Mouse (Mus musculus) fibroblast of lung, adult 2 months (primary cell): ENCODE measurements around the gene Tat.
"Not testable (repeated sequence)": the region's sequence is repeated elsewhere in the genome, so short reads cannot be mapped to it uniquely, and the experiment has no call there.

Experiments used
- DNase-seq: peaks from one replicate; pipeline ENCODE4 v3.0.0-alpha.2; 2011; ENCODE audit warnings: low read depth

The Tat gene

DNA sequence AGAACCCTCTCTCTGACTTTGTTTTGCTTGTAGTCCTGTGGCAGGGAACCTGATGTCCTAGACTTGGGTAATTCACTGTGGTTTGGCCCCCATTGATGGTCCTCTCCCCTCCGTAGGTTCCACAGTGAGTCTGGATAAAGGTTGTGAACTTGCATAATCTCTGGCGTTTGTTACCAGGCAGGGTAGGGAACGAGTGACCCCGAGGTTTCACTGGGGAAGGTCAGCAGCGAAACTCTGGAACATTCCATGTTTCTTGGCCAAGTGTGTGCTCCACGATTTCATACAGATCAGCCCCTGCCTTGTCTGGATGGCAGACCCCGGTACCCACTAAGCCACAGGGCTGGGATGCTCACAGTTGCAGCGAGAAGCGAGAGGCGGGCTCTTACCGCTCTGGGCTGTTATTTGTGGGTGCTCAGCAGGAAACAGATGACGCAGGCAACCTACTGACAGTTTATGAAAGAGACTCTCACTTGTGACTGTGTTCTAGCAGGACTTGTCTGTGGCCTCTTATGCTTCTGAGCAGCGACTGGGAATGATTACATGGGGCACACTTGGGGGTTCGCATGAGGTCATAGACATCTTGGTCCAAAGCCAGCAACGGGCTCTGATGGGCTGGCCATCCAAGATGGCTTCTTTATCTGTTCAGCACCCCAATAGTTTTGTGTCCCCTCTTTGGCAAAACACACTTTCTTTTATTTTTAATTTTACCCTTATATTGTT, 7.7 kb upstream of the Tat start:
- DNase-seq, result no peak

DNA sequence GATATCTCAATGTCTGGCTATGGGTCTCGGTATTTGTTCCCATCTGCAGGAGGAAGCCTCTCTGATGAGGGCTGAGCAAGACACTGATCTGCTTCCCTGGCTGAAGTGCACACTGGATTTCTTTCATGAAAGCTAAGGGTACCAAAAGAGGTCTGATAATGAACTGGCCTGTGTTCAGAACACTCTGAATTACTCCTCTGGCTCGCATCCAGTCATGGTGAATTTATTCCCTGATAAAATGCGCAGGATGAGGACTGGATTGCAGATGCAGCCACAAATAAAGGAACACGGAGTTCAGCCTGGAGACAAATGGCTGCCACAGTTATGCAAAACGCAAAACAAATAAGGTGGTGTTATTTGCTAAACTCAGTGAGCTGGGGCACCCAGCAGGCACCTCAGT, 6.3 kb upstream of the Tat start:
- DNase-seq, result no peak

DNA sequence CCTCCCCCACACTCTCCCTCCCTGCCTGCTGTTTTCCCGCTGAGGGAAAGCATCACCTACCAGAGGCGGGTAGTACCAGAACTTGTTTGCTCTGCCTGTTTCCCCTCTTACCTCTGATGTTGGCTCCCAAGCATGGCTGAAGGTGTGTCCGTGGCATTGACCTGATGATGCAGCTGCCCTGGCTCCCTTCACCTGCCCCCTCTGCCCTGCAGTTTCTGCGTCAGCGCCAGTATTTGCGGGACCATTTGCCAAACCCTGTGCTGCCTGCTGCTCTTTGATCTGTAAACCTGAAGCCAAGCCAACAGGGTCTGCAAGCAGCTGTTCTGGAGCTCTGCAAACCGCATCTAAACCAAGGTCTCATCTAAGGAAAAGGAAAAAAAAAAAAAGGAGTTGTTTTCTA, 3.9 kb upstream of the Tat start:
- no peak for DNase-seq

DNA sequence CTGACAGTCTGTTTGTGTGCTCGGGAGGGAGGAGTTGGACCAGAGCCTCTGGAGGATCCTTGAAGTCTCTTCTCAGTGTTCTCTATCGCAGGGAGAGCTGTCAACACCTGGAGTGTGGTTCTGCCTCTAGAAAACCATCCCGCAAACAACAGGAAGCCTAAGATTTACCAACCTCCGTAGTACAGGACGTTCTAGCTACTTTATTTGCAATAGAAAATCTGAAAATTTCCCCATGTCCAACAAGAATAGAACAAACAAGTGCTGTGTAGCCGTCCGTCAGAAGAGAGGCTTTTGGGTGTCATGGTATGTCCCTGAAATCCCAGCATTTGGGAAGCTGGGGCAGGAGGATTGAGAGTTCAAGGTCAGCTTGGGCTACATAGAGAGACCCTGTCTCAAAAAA, 2.5 kb upstream of the Tat start:
- no peak for DNase-seq

DNA sequence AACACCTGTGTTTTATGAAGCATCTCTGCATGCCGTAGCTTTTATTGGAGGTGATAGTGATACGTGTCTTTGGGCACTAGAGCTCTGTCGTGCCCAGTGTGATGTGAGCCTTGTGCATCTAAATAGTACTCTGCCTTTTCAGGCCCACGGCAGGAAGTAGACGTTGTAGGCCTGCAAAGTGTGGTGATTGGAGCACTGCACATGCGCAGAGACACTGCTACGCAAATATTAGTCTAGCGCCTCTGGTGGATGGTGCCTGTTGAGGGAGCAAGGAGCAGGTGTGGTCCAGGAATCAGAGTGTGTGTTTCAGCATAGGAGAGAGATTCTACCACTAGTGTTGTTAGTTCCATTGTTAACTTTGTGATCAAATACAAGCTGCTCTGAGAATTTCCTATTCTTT, 1.1 kb upstream of the Tat start:
- no peak for DNase-seq

DNA sequence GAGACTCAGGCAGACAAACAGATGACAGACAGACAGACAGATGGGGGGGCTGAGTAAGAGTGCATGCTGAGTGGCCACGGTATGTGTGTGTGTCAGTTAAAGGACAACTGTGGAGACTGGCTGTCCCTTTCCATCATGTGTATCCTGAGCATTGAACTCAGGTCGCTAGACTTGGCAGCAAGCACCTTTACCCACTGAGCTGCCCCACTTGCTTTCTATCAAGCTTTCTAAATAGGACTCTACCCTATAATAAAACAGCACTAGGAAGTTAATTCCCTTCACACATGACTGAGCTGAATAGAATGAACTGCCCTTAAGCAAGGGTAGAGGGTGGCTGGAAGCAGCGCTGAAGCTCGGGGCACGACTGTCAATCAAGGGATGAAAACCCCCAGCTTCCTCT, 1.9 kb downstream of the Tat start:
- no peak for DNase-seq

DNA sequence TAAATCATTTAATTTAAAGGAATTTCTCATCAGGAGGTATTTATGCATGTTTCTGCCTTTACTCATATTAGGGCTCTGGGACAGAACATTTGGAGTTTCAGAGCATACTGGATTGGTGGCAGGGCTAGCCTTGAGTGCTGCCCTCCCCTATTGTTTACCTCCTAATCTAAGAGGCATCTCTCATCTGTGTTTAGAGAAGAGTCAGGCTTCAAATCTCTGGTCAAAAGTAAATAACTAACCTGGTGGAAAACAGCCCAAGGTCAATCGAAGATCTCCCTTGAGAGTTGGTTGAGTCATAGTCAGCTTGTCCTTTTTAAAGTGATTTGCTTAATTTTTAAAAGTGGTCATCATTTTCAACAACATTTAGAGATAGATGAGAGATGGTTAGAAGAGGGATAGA, 2.7 kb downstream of the Tat start:
- no peak for DNase-seq

DNA sequence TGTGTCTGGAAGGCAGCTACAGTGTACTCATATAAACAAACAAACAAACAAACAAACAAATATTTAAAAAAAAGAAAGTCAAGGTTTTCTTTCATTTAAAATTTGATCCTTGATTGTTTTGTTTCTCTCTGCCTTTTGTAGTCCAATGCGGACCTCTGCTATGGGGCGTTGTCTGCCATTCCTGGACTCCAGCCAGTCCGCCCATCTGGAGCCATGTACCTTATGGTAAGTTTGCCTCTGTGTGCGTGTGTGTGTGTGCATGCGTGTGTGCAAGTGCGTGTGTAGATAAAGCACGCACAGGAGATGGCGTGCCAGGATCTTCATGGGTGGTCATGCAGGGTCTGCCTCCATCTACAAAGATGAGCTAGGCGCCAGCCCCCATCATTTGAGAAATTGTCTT, 7.1 kb downstream of the Tat start:
- DNase-seq, result no peak

DNA sequence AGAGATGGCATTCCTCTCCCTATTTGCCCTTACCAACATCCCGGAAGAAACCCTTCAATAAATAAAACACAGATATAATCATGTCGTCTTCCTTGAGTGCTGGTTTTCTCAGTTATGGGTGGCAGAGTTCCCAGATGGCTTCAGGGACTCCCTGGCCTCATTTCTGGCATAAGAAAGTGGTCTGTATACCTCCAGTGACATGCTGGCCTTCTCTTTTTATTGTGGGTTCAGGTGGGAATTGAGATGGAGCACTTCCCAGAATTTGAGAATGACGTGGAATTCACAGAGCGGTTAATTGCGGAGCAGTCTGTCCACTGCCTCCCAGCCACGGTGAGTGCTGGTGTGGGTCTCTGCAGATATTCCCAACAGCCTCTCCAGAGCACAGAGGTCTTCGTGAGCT, 7.8 kb downstream of the Tat start:
- DNase-seq, result no peak

DNA sequence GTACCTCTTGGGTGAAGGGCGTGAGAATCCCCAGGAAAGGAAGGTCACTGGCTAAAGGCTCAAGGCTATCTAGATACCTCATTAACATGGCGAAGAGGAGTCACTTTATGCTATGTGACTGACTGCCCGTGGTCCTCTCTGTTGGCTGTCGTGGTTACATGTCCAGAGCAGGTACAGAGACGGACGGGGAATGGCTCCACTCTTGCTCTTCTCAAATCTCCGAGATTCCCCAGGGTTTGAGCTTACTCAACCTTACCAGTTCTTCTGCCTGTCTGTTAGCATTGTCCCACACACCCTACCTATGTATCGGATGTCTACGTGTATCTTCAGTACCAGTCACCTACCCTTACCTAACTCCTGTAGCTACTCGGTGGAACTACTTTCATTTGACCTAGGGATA, 9.7 kb downstream of the Tat start:
- DNase-seq, result no peak

DNA sequence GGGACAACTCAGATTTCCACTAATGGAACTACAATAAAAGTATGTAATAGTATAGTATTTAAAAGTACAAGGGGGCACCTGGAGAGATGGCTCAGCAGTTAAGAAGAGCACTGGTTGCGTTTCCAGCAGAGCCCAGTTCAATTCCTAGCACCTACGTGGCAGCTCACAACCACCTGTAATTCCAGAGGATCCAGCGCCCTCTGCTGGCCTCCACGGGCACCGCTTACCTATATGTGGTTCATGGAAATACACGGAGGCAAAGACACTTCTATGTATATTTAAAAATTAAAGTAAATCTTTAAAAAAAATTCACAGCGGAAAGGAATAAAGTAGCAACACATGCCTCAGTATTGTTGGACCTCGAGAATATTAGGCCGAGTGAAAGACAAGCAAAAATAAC, 12.7 kb downstream of the Tat start:
- DNase-seq, result no peak

DNA sequence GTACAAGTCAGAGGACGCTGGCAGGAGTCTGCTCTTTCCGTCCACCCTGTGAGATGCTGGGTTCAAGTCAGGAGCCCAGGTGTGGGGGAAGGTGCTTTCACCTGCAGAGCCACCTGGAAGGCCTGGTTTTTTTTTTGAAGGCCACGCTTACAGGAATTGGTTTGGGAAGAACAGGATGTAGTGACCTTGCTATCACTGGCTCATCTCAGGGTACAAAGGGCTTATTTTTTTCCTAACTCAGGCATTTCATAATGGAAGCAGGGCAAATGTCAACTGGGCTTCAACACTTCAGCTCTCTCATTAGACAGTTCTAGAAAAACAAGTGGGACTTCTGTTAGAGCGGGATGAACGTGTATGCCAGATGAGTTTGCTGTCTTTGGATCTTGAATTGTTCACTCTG, 14.1 kb downstream of the Tat start:
- DNase-seq, result no peak

DNA sequence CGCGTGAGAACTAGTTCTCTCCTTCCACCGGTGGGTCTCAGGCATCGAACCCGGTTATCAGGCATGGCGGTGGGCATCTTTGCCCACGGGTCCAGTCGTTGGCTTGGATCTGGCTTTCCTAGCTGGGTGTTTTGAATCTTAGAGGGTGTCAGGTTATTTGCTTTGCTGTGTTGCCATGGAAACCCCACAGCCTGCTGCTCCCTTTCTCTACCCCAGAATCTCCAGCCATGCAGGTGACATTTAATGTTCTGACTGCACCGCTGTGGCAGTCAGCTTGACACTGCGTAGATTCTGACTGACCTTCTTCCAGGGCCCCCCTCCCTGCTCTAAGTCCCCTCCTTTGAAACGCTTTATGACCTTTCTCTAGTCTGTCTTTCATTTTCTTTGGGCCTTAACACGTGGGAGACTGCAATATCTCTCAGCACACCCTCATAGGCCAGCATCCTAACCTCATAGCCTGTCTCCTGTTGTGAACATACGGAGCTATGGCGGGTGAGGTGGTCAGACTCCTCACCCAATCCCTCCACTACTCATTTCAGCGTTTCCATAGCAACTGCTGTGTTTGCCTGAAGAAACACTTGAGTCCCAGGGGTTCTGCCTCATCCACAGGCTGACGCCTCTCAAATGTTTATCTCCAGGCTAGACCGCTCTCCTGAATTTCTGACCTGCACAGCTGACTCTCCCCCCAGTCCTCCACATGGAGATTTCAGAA, 16.2 kb downstream of the Tat start:
- no peak for DNase-seq

DNA sequence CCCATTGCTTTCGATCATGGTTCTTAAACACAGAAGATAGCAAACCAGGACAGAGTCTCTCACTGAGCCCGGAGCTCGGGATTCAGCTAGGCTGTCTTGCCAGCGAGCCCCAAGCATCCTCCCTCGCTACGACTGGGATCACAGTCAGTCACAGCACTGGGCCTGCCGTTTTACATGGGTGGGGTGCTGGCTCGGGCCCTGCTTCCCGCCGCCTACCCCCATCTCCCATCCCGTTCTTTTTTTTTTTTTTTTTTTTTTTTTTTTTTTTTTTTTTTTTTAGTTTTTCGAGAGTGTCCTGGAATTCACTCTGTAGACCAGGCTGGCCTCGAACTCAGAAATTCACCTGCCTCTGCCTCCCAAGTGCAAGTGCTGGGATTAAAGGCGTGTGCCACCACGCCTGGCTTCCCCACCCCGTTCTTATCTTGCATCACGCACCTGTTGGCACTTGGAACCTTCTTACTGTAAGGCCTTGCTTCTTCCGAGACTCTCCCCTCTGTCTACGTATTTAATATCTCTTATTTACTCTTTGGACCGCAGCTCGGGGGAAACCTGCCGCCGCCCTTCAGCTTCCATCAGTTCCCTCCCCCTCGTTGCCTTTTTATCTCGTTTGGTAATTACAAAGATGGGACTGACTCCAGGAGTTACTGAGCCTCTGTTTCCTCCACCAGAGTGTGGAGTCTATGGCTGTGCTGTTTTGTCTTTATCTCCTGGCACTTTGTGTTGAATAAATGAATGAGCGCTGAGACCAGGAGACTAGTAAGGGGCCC, 18.2 kb downstream of the Tat start:
- no peak for DNase-seq

DNA sequence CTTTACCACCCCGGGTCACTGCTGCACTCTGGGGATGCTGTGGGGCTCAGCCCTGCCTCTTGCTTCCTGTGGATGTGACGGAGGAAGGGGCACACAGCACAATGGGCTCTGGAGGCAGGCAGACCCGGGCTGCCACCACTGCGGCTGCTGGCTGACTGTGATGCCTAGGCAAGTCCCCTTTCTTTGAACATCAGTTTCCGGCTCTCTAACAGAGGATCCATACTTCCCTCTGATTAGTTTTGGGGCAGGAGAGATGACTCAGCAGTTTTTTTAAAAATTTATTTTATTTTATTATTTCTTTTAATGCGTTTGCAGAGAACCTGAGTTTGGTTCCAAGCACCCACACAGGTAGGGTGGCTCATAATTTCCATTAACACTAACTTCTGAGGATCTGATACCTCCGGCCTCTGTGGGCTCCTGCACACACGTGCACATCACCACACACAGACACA, 18.8 kb downstream of the Tat start:
- no peak for DNase-seq

DNA sequence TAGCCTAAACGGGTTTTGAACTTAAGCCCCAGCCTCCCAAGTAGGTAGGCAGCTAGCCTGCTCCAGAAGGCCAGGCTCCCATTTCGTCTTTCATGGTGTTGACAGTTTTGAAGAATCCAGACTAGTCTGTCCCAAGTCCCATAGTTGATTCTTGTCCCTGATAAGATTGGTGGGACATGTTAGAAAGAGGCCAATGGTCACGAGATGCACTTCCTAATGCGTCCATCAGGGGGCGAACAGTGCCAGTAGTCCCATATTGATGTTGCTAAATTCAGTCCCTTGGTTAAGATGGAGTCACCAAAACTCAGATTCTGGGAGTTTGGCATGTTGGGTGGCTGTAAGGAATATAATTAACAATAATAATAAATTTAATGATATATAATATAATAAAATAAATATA, 20.6 kb downstream of the Tat start:
- peak; percentile 12 for DNase-seq

DNA sequence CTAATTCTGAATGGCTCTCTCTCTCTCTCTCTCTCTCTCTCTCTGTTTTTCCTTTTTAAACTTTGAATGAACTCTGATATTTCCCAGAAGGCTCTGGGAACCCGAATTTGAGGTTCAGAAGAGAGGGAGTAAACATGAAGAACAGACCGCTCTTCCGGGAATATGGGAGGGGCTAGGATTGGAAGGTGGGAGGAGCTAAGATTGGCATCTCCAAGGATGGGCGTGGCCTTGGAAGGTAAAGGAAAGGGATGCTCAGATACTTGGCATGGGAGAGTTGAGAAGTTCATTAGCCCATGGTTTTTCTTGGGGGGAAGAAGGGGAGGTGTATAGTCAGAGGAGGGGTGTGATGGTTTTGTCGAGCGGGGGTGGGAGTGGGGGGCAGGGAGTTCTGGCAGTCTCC, 31.8 kb downstream of the Tat start:
- no peak for DNase-seq

DNA sequence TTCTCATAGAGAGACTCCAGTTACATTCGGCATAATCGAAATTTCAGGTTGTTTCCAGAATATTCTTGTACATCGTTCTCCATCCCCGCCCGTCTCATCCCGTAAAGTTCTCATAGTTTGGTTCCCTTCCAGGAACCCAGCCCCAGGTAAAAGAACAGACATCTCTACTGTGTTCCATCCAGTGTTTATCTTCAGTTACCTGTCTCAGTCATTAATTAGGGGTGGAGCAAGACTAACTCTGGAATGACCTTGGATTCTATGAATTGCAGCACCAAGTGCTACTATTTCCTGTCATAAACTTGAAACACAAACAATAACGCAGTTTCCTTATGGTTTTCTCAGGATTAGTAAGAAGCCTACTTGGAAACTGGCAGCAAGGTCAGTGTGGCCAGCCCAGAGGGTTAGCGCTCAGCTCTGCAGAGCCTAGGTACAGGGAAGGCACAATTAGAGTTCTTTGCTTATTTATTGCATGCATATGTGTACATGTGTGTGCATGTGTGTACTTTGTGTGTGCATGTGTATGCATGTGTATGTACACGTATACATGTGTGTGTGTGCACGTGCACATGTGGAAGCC, 32.6 kb downstream of the Tat start:
- DNase-seq, result no peak

DNA sequence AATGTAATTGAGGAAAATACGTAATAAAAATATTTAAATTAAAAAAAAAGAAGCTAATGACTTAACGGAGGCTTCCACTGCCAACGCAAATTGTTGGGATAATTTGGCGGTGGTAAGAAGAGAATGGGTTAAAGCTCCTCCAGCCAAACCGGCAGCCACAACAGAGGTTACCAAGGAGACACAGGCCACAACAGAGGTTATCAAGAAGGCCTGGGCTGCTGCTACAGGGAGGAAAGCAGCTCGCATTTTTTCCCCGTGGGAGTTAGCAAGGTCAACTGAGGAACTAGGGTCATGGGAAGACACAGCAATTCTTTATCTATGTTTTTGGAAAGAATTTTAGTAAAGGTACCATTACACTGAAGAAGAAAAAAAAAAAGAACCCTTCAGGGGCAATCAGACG, 43.5 kb downstream of the Tat start:
- DNase-seq, result not testable (repeated sequence)

DNA sequence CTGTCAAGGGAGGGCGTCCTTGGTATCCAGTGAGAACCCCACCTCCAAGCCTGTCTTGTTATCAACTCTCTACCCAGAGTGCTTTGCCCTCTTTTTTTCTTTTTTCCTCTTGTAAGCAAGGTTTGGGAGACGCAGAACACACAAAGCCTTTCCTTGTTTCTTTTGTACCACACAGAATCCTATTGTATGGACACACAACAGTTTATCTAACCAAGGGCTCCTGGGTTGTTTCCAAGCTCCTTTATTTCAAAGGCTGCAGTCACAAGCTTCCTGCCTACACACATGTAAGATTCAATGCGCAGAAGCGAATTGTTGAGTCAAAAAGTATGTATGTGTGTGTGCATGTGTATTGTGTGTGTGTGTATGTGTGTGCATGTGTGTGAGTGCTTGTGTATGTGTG, 44.1 kb downstream of the Tat start:
- DNase-seq, result no peak

DNA sequence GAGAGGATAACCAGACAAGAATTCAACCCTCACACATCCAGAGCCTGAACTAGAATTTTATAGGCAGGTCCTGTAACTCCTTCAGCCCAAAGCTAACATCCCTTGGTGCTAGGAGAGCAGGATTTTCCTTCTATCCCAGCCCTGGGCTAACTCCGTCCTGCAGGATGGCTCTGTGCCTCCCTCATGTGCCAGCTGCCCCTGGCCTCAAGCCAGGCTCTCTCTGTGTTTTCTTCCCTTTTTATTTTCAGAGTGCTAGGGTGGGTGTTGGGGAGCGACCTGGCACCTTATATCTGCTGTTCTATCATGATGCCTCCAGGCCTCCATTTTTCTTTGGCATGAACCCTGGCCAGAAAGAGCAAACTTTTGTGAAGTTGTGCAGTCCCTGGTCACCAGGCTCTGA, 45.9 kb downstream of the Tat start:
- DNase-seq, result no peak

DNA sequence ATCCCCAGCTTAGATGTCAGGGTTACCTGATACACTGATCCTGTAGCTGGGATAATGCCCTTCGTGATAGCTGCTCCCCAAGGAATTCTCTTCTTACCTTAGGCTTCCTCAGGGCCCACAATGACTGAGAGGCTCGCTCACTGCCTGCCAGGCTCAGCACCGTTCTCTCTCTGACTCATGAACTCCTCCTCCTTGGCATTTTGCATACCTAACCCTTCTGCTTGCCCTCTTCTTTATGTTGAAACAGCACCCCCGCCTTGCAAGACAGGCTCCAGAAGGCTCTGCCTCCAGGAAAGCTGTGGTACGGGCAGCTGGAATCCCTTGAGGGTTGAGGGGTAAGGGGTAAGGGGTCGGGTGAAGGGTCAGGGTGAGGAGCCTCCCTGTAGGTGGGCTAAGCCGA, 49.0 kb downstream of the Tat start:
- no peak for DNase-seq

DNA sequence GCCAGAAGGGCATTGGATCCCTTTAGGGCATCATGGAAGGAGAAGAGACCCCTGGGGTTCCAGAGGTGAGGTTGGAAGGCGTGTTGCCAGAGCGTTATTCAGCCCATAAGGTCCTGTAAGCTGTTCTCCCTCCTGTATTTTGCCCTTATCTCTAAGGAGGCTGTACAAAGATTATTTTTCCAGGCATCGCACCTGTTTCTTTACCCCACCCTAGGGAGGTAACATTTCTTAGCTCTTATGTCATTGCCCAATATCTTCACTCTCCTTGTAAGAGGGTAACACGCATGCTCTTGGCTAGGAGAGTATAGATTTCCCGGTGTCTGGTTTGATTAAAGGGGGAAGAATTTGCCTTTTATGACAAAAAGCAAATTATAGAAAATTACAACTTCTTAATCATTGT, 49.4 kb downstream of the Tat start, which contains the start of gene Chst4:
TSS of gene Chst4 (minus strand) at position 82 of the 400 bp plus-strand sequence.
- no peak for DNase-seq
